Mouse (Mus musculus): ENCODE data around the gene Prelid3b. TPM values are rescaled to one million over a fixed set of nuclear protein-coding genes. Genes with fewer than 3 reads are reported as not detected.

The Prelid3b gene
- polyA plus RNA-seq, 1 experiment, result 87.5 TPM

DNA sequence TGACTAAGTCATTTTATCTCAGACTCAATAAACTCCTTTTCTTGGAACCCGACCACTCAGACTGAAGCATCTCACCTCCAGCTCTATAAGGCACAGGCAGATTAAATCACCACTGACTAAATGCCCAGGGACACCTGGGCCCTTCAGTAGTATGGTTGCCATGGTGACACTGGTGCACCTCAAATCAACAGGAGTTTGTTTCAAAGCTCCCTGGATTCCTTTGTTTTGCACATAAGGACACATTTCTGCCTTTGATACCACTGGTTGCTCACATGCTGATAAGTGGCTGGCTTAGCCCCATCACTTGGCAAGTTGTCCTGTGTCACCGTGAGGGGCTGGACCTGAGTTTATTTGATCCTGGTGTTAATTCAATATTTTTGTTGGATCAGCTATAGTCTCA is 13.5 kb downstream of the Prelid3b start:
- Histone ChIP-seq H3K27ac (ENCODE audit: insufficient read depth, low read length) (no peak overlapping the region), H3K4me1 (ENCODE audit: control insufficient read depth, insufficient read depth, low read length) (no peaks in the 10 kb centered on the region), H3K27me3 (ENCODE audit: control insufficient read depth, insufficient read depth, low read length) (no peaks in the 10 kb centered on the region), H3K4me3 (replicated peaks; ENCODE audit: insufficient read depth, low read depth, low read length) (no peak overlapping the region)
- 44% methylated on average over 2 of the region's 2 CpGs for WGBS
- no peak for TF ChIP-seq CTCF (IDR thresholded peaks at IDR 0.05; ENCODE audit: borderline replicate concordance, insufficient read depth, low read depth, low read length)
- TF ChIP-seq POLR2A (IDR thresholded peaks at IDR 0.05; ENCODE audit: borderline replicate concordance, insufficient read depth, low read length), result no peak
- DNase-seq, result no peak

DNA sequence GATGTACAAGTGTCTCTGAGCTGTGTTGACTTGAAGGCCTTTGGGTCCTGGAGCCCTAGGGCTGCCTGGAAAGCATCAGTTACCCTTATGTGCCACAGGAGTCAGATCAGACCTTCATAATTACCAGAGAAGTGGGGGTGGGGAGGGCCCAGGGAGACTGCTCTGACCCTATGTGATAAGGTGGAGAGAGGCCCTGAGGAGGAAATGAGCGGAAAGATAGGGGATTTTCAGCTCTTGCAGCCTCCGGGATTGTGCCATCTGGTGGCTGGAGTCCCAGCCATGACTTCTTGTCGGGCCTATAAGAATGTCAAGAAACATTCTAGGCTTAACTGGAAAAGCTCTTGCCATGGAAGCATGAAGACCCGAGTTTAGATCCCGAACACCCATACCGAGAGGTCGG is 19.2 kb downstream of the Prelid3b start:
- no peak for DNase-seq
- no peaks in the 10 kb centered on the region for H3K4me1 ChIP-seq (ENCODE audit: control insufficient read depth, insufficient read depth, low read length)
- H3K27ac ChIP-seq (ENCODE audit: insufficient read depth, low read length), result no peak overlapping the region
- H3K27me3 ChIP-seq (ENCODE audit: control insufficient read depth, insufficient read depth, low read length), result no peaks in the 10 kb centered on the region
- 70% methylated on average over 7 of the region's 7 CpGs for WGBS
- no peak overlapping the region for H3K4me3 ChIP-seq (replicated peaks; ENCODE audit: insufficient read depth, low read depth, low read length)
- TF ChIP-seq CTCF (IDR thresholded peaks at IDR 0.05; ENCODE audit: borderline replicate concordance, insufficient read depth, low read depth, low read length), result no peak
- TF ChIP-seq POLR2A (IDR thresholded peaks at IDR 0.05; ENCODE audit: borderline replicate concordance, insufficient read depth, low read length), result no peak

DNA sequence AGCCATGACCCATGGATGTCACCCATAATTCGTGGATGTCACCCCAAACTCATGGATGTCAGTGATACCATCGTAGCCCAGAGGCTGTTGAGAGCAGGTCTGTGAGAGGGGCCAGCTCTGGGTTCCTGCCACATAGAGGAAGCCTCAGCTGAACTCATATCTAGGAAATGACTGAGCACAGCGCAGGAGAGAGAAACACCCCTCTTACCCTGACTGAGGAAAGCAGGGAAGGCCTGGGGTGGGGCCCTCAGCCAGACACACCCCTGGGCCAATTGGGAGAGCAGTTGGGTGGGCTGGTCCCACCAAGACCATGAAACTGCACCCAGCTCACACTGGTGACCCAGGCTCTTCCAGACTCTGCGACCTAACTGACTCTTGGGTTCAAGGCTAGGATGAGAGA is 22.5 kb downstream of the Prelid3b start, which contains the start of gene Tubb1:
Gene Tubb1, plus strand, starts transcription at position 343 of the 400 bp plus-strand sequence.
- H3K27ac ChIP-seq (ENCODE audit: insufficient read depth, low read length), result no peak within 1 kb of the TSS
- H3K4me3 ChIP-seq (replicated peaks; ENCODE audit: insufficient read depth, low read depth, low read length), result no peak within 1 kb of the TSS
- 72% methylated on average over 4 of the region's 4 CpGs for WGBS
- TF ChIP-seq CTCF (IDR thresholded peaks at IDR 0.05; ENCODE audit: borderline replicate concordance, insufficient read depth, low read depth, low read length) (no peak), POLR2A (IDR thresholded peaks at IDR 0.05; ENCODE audit: borderline replicate concordance, insufficient read depth, low read length) (no peak)
- no peaks in the 10 kb centered on the region for H3K27me3 ChIP-seq (ENCODE audit: control insufficient read depth, insufficient read depth, low read length)
- no peak for DNase-seq
- H3K4me1 ChIP-seq (ENCODE audit: control insufficient read depth, insufficient read depth, low read length), result no peaks in the 10 kb centered on the region

DNA sequence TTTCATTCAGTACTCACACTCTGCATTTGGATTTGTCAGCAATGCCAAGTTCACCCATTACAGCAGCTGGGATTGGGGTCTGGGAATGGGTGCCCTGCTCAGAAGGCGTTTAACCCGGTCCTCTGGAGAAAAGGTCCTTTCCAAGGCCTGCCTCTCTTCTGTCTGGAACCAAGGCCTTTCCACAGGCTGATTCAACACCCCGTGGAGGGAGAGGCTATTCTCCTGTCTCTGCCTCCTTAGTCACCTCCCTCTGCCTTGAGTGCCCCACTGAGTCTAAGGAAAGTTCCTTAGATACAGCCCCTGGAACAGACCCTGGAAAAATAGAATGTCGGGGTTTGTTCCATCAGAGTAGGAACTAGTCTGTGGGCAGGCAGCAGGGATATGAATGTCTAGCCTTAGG is 24.5 kb downstream of the Prelid3b start:
- H3K27ac ChIP-seq (ENCODE audit: insufficient read depth, low read length), result no peak overlapping the region
- TF ChIP-seq POLR2A (IDR thresholded peaks at IDR 0.05; ENCODE audit: borderline replicate concordance, insufficient read depth, low read length), result no peak
- no peak for TF ChIP-seq CTCF (IDR thresholded peaks at IDR 0.05; ENCODE audit: borderline replicate concordance, insufficient read depth, low read depth, low read length)
- no peaks in the 10 kb centered on the region for H3K27me3 ChIP-seq (ENCODE audit: control insufficient read depth, insufficient read depth, low read length)
- H3K4me1 ChIP-seq (ENCODE audit: control insufficient read depth, insufficient read depth, low read length), result no peaks in the 10 kb centered on the region
- no peak overlapping the region for H3K4me3 ChIP-seq (replicated peaks; ENCODE audit: insufficient read depth, low read depth, low read length)
- WGBS, result 78% methylated on average over 4 of the region's 4 CpGs
- DNase-seq, result no peak

DNA sequence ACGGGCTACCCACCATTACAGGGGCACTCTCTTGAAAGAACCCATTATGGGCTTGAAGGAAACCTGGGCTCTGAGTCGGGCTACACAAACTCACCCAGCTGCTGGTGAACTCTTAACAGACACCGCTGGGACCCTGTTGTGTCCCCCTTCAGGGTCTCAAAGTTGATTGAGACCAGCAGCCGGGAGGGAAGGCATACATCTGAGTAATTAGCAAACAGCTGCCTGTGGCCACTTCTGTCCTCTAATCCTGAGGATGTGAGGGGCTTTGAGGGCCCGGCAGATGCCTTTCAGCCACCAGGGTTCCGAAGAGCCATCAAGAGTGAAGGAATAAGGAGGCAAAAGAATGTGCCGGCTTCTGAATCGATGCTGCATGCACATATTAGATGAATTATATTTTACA is 26.0 kb downstream of the Prelid3b start:
- H3K27ac ChIP-seq (ENCODE audit: insufficient read depth, low read length), result no peak overlapping the region
- H3K4me3 ChIP-seq (replicated peaks; ENCODE audit: insufficient read depth, low read depth, low read length), result no peak overlapping the region
- H3K4me1 ChIP-seq (ENCODE audit: control insufficient read depth, insufficient read depth, low read length), result no peaks in the 10 kb centered on the region
- no peaks in the 10 kb centered on the region for H3K27me3 ChIP-seq (ENCODE audit: control insufficient read depth, insufficient read depth, low read length)
- no peak for DNase-seq
- TF ChIP-seq CTCF (IDR thresholded peaks at IDR 0.05; ENCODE audit: borderline replicate concordance, insufficient read depth, low read depth, low read length) (no peak), POLR2A (IDR thresholded peaks at IDR 0.05; ENCODE audit: borderline replicate concordance, insufficient read depth, low read length) (no peak)
- 76% methylated on average over 8 of the region's 8 CpGs for WGBS

DNA sequence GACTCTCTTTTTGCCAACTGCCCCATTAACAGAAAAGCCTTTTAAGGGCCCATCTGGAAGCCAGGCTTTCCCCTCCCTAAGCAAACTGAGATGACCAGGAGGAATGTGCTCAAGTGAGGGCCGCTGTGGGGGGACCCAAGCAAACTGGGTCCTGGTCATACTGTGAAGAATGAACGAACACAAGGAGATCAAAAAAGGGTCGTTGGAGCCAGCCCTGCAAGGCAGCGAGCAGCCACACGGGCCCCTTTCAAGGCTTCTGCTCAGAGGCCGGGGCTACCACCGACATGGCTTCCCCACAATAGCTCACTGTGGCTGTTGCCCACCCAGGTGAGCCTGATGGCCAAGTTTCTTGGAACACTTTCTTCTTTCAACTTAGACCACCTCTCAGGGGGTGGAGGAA is 26.4 kb downstream of the Prelid3b start:
- 53% methylated on average over 7 of the region's 7 CpGs for WGBS
- Histone ChIP-seq H3K27ac (ENCODE audit: insufficient read depth, low read length) (no peak overlapping the region), H3K4me3 (replicated peaks; ENCODE audit: insufficient read depth, low read depth, low read length) (no peak overlapping the region), H3K27me3 (ENCODE audit: control insufficient read depth, insufficient read depth, low read length) (no peaks in the 10 kb centered on the region), H3K4me1 (ENCODE audit: control insufficient read depth, insufficient read depth, low read length) (no peaks in the 10 kb centered on the region)
- TF ChIP-seq POLR2A (IDR thresholded peaks at IDR 0.05; ENCODE audit: borderline replicate concordance, insufficient read depth, low read length) (no peak), CTCF (IDR thresholded peaks at IDR 0.05; ENCODE audit: borderline replicate concordance, insufficient read depth, low read depth, low read length) (no peak)
- no peak for DNase-seq

DNA sequence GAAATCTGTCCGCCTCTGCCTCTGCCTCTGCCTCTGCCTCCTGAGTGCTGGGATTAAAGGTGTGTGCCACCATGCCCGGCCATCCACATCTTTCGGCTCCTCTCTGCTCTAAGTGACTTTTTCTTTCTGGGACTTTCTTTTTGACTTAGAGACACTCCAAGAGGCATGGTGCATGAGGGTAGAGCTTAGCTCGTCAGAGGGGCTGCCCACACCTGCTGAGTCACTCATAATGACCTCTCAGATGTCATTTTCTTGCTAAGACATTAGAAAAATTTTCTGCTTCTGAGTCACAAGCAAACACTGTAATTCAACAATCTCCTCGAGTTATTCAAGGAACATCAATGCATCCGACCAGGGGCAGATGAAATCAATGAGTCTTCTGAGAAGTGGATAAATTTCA is 27.9 kb downstream of the Prelid3b start:
- TF ChIP-seq POLR2A (IDR thresholded peaks at IDR 0.05; ENCODE audit: borderline replicate concordance, insufficient read depth, low read length) (no peak), CTCF (IDR thresholded peaks at IDR 0.05; ENCODE audit: borderline replicate concordance, insufficient read depth, low read depth, low read length) (no peak)
- no peak for DNase-seq
- Histone ChIP-seq H3K4me3 (replicated peaks; ENCODE audit: insufficient read depth, low read depth, low read length) (no peak overlapping the region), H3K4me1 (ENCODE audit: control insufficient read depth, insufficient read depth, low read length) (no peaks in the 10 kb centered on the region), H3K27me3 (ENCODE audit: control insufficient read depth, insufficient read depth, low read length) (no peaks in the 10 kb centered on the region), H3K27ac (ENCODE audit: insufficient read depth, low read length) (no peak overlapping the region)
- 76% methylated on average over 6 of the region's 6 CpGs for WGBS

DNA sequence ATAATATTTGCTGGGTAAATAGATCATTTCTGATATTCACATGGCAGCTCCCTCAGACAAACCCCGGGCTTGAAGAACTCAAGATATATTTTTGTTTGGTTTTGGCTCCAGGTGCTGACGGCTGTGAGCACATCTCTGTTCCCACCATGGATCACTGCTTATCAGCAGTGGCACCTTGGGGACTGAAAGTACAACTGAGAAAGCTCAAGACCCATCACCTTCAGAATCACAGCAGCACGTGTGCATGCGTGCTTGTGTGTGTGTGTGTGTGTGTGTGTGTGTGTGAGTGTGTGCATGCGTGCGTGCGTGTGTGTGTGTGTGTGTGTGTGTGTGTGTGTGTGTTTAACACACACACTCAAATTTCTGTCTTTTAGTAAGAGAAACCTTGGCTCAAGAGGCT is 28.5 kb downstream of the Prelid3b start:
- Histone ChIP-seq H3K27ac (ENCODE audit: insufficient read depth, low read length) (no peak overlapping the region), H3K27me3 (ENCODE audit: control insufficient read depth, insufficient read depth, low read length) (no peaks in the 10 kb centered on the region), H3K4me3 (replicated peaks; ENCODE audit: insufficient read depth, low read depth, low read length) (no peak overlapping the region), H3K4me1 (ENCODE audit: control insufficient read depth, insufficient read depth, low read length) (no peaks in the 10 kb centered on the region)
- no peak for DNase-seq
- WGBS, result 85% methylated on average over 7 of the region's 7 CpGs
- no peak for TF ChIP-seq CTCF (IDR thresholded peaks at IDR 0.05; ENCODE audit: borderline replicate concordance, insufficient read depth, low read depth, low read length)
- TF ChIP-seq POLR2A (IDR thresholded peaks at IDR 0.05; ENCODE audit: borderline replicate concordance, insufficient read depth, low read length), result no peak
